24 mouse cellular contexts compared by ENCODE assay signal in genomic region chr10:86297307-86297706, GRCm38 (mm10). TPM values are rescaled to one million over a fixed set of nuclear protein-coding genes. Genes with fewer than 3 reads are reported as not detected.
A peak's percentile ranks its signal among the peaks of the same experiment; 100 is the strongest.
DNase-seq lines count a peak whose midpoint lies in the region; ATAC-seq and TF ChIP-seq lines count a peak whose summit lies in the region.
"Had no signal": no experiment of that assay in that cellular context is flagged by ENCODE, and none has a peak within 500 bp of the region (broad histone marks: within the 10 kb centered on the region; RNA-seq: fewer than 3 reads in every experiment).

No protein-coding gene starts in this region.

- peaks cover 30% of the 10 kb centered on the region for H3K4me1 ChIP-seq in kidney, adult 2 months (ENCODE audit: control insufficient read depth, insufficient read depth, low read length)
- H3K4me1 ChIP-seq in kidney, embryonic 16.5 days (ENCODE audit: insufficient read depth, low read length), result peaks cover 25% of the 10 kb centered on the region
- peaks cover 8% of the 10 kb centered on the region for H3K4me1 ChIP-seq in kidney, postnatal 0 days (replicated peaks; ENCODE audit: insufficient read depth, low read length)

- no peak for TF ChIP-seq POLR2A in kidney, adult 2 months (IDR thresholded peaks at IDR 0.05; ENCODE audit: low read depth, low read length)

- intact Hi-C loops in gastrocnemius, adult 2 months (cut with DNase I), result loop anchor here (5.0 kb wide), 2 partner anchors 165 to 275 kb away; partner anchors contain the start of gene Fbxo7

- H3K27me3 ChIP-seq in kidney, adult 2 months (replicated peaks; ENCODE audit: control insufficient read depth, insufficient read depth, low read length), result no peaks in the 10 kb centered on the region
- peaks cover 13% of the 10 kb centered on the region for H3K27me3 ChIP-seq in kidney, embryonic 16.5 days (ENCODE audit: insufficient read depth, low read length)
- no peaks in the 10 kb centered on the region for H3K27me3 ChIP-seq in kidney, postnatal 0 days (ENCODE audit: insufficient read depth, low read length)
- H3K27me3 ChIP-seq: CH12.LX, Patski had no signal

- TF ChIP-seq CTCF in gastrocnemius, adult 2 months (IDR thresholded peaks at IDR 0.05), result no peak
- no peak for TF ChIP-seq CTCF in kidney, adult 2 months (conservative IDR thresholded peaks at IDR 0.05; ENCODE audit: insufficient read depth, insufficient read length, low read depth, low read length)
- no peak for TF ChIP-seq CTCF in kidney, postnatal 0 days (IDR thresholded peaks at IDR 0.05; ENCODE audit: low read depth)

- no peak overlapping the region for H3K4me2 ChIP-seq in kidney, embryonic 16.5 days (replicated peaks; ENCODE audit: low read depth, low read length)
- no peak overlapping the region for H3K4me2 ChIP-seq in kidney, postnatal 0 days (ENCODE audit: low read length)
- H3K4me2 ChIP-seq: embryonic facial prominence, embryonic 12.5 days; forebrain, embryonic 13.5 days; forebrain, embryonic 15.5 days had no signal

- no peak for ATAC-seq in kidney, embryonic 16.5 days (ENCODE audit: low FRiP score, low TSS enrichment)
- no peak for ATAC-seq in kidney, postnatal 0 days (replicated peaks; ENCODE audit: low FRiP score, low read depth)
- ATAC-seq: activated CD4-positive, CD25-positive, alpha-beta regulatory T cell, adult 4 months; CD4-positive, CD25-positive, alpha-beta regulatory T cell, adult 4 months; forebrain, embryonic 13.5 days; forebrain, embryonic 15.5 days; Patski had no signal

- H3K9ac ChIP-seq in kidney, embryonic 16.5 days (replicated peaks; ENCODE audit: low read length), result no peak overlapping the region
- H3K9ac ChIP-seq in kidney, postnatal 0 days (ENCODE audit: low read depth, low read length), result no peak overlapping the region
- H3K9ac ChIP-seq: embryonic facial prominence, embryonic 12.5 days; forebrain, embryonic 13.5 days; forebrain, embryonic 15.5 days had no signal

- 65% methylated on average over 2 of the region's 2 CpGs for WGBS in kidney, adult 2 months
- 93% methylated on average over 2 of the region's 2 CpGs for WGBS in kidney, embryonic 16.5 days
- 91% methylated on average over 2 of the region's 2 CpGs for WGBS in kidney, postnatal 0 days

- peak overlapping the region; percentile 61; the same call in 1 of the 2 replicates for H3K27ac ChIP-seq in gastrocnemius, adult 2 months
- peak overlapping the region; percentile 98 for H3K27ac ChIP-seq in kidney, adult 2 months (ENCODE audit: insufficient read depth, low read depth, low read length)
- no peak overlapping the region for H3K27ac ChIP-seq in kidney, embryonic 16.5 days (ENCODE audit: low read length)
- peak overlapping the region; percentile 44; the same call in 1 of the 2 replicates for H3K27ac ChIP-seq in kidney, postnatal 0 days
- H3K27ac ChIP-seq: embryonic facial prominence, embryonic 10.5 days; embryonic facial prominence, embryonic 12.5 days; forebrain, embryonic 13.5 days; forebrain, embryonic 15.5 days had no signal

- H3K36me3 ChIP-seq in kidney, adult 2 months (ENCODE audit: control insufficient read depth, insufficient read depth, low read length), result no peaks in the 10 kb centered on the region
- H3K36me3 ChIP-seq in kidney, embryonic 16.5 days (ENCODE audit: insufficient read depth, low read length), result no peaks in the 10 kb centered on the region
- no peaks in the 10 kb centered on the region for H3K36me3 ChIP-seq in kidney, postnatal 0 days (ENCODE audit: insufficient read depth, low read length)
- H3K36me3 ChIP-seq: embryonic facial prominence, embryonic 10.5 days; embryonic facial prominence, embryonic 12.5 days; forebrain, embryonic 15.5 days; G1E had no signal

- no peak for DNase-seq in gastrocnemius, adult 2 months
- DNase-seq in gastrocnemius, adult 8-10 months (ENCODE audit: low spot score in 2 of 2), result no peak
- peak; percentile 56 for DNase-seq in kidney, adult 2 months
- DNase-seq in kidney, postnatal 0 days (ENCODE audit: low spot score), result no peak
- no peak for DNase-seq in kidney, postnatal 25 days
- DNase-seq: adrenal gland, adult 8-10 months; adrenal gland, postnatal 14 days; adrenal gland, postnatal 36 days; B cell, adult 2 months; cerebellum, adult 11-12 months; cerebellum, adult 2 months; cerebellum, adult 9-10 months; cerebellum, postnatal 10 days; cerebellum, postnatal 25 days had no signal

- H3K9me3 ChIP-seq in kidney, embryonic 16.5 days (ENCODE audit: low read length), result no peaks in the 10 kb centered on the region
- no peaks in the 10 kb centered on the region for H3K9me3 ChIP-seq in kidney, postnatal 0 days (replicated peaks; ENCODE audit: low read length)
- H3K9me3 ChIP-seq: embryonic facial prominence, embryonic 10.5 days; embryonic facial prominence, embryonic 12.5 days; forebrain, embryonic 13.5 days; forebrain, embryonic 15.5 days had no signal

- H3K4me3 ChIP-seq in gastrocnemius, adult 2 months, result no peak overlapping the region
- no peak overlapping the region for H3K4me3 ChIP-seq in kidney, adult 2 months (ENCODE audit: insufficient read depth, low read depth, low read length)
- H3K4me3 ChIP-seq in kidney, embryonic 16.5 days (ENCODE audit: low read length), result no peak overlapping the region
- H3K4me3 ChIP-seq in kidney, postnatal 0 days (replicated peaks; ENCODE audit: low read depth, low read length), result no peak overlapping the region
- H3K4me3 ChIP-seq: embryonic facial prominence, embryonic 10.5 days; embryonic facial prominence, embryonic 12.5 days; forebrain, embryonic 13.5 days; forebrain, embryonic 15.5 days had no signal

RNA-seq across cellular contexts. Expression of gene Timp3, which starts 2.9 kb away (rescaled TPM):
- 10 to 100 TPM; 71.5 to 81.6 TPM for total RNA-seq in gastrocnemius, adult 2 months (2021)
- total RNA-seq in gastrocnemius, adult 8-10 months (2022), result 10 to 100 TPM; 47.0 to 80.7 (median 56.9) TPM
- polyA plus RNA-seq in kidney, adult 2 months (2012; rRNA removed), result 609 and 859 TPM in 2 replicates
- polyA plus RNA-seq in kidney, embryonic 16.5 days (2015; fragmentation: Nextera tagmentation; extraction: Ambion mirVana), result 114 TPM in 2 replicates
- 87.4 and 99.7 TPM in 2 replicates for polyA plus RNA-seq in kidney, postnatal 0 days (2015; fragmentation: Nextera tagmentation; extraction: Ambion mirVana)
- polyA plus RNA-seq: activated CD4-positive, CD25-positive, alpha-beta regulatory T cell, adult 4 months; CD4-positive, CD25-positive, alpha-beta regulatory T cell, adult 4 months had no signal
